Mouse (Mus musculus) left cerebral cortex, postnatal 36 days (tissue): ENCODE data around the gene Mybphl. TPM values are rescaled to one million over a fixed set of nuclear protein-coding genes. Genes with fewer than 3 reads are reported as not detected.

Source experiments
- total RNA-seq, 2 experiments: library from RNA; stranded (reverse); gene quantifications; 2 replicates each; pipeline ENCODE4 v1.2.3; 2021

Mybphl gene
- total RNA-seq, 2 experiments from 2014 or later, result 0.25 TPM; not detected in 1

Other genes starting within 250 kb of the Mybphl start
- 10 to 100 TPM; 26.9 to 27.0 TPM for gene Gnai3, start 218.8 kb upstream of the Mybphl start, total RNA-seq
- 10 to 100 TPM; 18.1 to 19.1 TPM for gene Gpr61, start 210.0 kb upstream of the Mybphl start, total RNA-seq
- gene Amigo1, start 178.6 kb upstream of the Mybphl start, total RNA-seq, result 10 to 100 TPM; 71.3 to 78.0 TPM
- 10 to 100 TPM; 15.0 to 21.4 TPM for gene Cyb561d1, start 163.7 kb upstream of the Mybphl start, total RNA-seq
- gene Atxn7l2, start 154.0 kb upstream of the Mybphl start, total RNA-seq, result 10 to 100 TPM; 20.5 to 32.5 TPM
- 1 to 10 TPM; 1.0 to 1.9 TPM for gene Sypl2, start 138.3 kb upstream of the Mybphl start, total RNA-seq
- 10 to 100 TPM; 68.7 to 77.3 TPM for gene Psma5, start 108.0 kb upstream of the Mybphl start, total RNA-seq
- gene Sort1, start 80.8 kb upstream of the Mybphl start, total RNA-seq, result 100 to 1,000 TPM; 299 to 314 TPM
- gene Psrc1, start 18.9 kb downstream of the Mybphl start, total RNA-seq, result 10 to 100 TPM; 12.9 to 18.3 TPM
- gene Celsr2, start 50.6 kb downstream of the Mybphl start, total RNA-seq, result 100 to 1,000 TPM; 168 to 174 TPM
- 100 to 1,000 TPM; 202 to 231 TPM for gene Sars, start 80.3 kb downstream of the Mybphl start, total RNA-seq
- gene 1700013F07Rik, start 169.2 kb downstream of the Mybphl start, total RNA-seq, result 1 to 10 TPM; 1.9 to 2.7 TPM
- gene 5330417C22Rik, start 171.6 kb downstream of the Mybphl start, total RNA-seq, result 10 to 100 TPM; 34.2 to 37.8 TPM
- gene Tmem167b, start 197.6 kb downstream of the Mybphl start, total RNA-seq, result 10 to 100 TPM; 43.2 to 44.7 TPM
- 10 to 100 TPM; 24.3 to 27.1 TPM for gene Taf13, start 206.8 kb downstream of the Mybphl start, total RNA-seq
- 100 to 1,000 TPM; 126 TPM for gene Wdr47, start 226.4 kb downstream of the Mybphl start, total RNA-seq